Mouse (Mus musculus) urinary bladder, postnatal 36 days (tissue): ENCODE measurements around the gene Aaed1.
A peak's percentile ranks its signal among the peaks of the same experiment; 100 is the strongest.
"Not testable (repeated sequence)": the region's sequence is repeated elsewhere in the genome, so short reads cannot be mapped to it uniquely, and the experiment has no call there.

Experiments
- DNase-seq, 2 experiments: peaks; one replicate each; pipeline ENCODE4 v3.0.0; 2022; ENCODE audit warnings: low spot score in 2 of 2, mixed read lengths in 1 of 2

The Aaed1 gene

GRCm38 (mm10) chr13:64309036-64309435 lies 3.5 kb downstream of the Aaed1 start:
- no peak for DNase-seq

- no peak for DNase-seq
Observed at GRCm38 (mm10) chr13:64307508-64307907, 5.0 kb downstream of the Aaed1 start.

DNA sequence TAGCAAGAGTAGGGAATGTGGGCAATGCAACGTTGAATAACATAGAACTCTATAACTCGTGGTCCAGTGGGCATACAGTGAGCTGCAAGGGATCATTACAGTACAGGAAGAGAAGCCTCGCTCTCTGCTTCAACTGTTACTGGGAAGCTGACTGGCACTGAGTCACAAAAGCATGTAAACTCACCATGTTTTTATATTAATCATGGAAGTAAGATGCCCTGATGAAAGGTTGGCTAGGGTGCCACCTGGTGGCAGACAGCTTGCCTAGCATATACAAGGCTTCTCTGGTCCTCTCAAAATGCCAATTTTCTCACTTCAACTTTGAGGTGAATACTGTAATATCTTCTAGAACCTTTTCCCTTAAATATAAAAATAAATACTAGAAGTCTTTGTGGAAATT lies 6.4 kb downstream of the Aaed1 start:
- peak in 1 of 2 experiments; percentile 50 for DNase-seq

GRCm38 (mm10) chr13:64299069-64299468 lies 13.4 kb downstream of the Aaed1 start:
- no peak for DNase-seq

DNA sequence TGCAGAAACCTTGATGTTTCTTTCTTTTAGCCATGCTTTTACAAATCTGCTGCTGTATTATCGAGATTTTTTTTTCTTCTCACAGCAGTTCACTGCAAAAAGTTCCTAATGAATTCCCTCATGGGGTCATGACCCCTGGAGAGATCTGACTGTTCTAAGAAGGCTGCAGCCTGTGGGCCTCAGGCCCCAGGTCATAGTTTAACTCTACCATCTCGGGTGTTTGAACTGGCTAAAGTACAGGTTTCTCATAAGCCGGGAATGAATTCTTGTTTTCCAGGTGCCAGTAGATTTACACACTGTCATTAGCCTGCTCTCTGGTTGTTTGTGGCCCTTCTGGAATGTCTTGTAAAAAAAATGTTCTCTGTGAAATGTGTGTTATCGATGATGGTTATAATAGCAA lies 25.7 kb downstream of the Aaed1 start:
- DNase-seq: no peak

DNA sequence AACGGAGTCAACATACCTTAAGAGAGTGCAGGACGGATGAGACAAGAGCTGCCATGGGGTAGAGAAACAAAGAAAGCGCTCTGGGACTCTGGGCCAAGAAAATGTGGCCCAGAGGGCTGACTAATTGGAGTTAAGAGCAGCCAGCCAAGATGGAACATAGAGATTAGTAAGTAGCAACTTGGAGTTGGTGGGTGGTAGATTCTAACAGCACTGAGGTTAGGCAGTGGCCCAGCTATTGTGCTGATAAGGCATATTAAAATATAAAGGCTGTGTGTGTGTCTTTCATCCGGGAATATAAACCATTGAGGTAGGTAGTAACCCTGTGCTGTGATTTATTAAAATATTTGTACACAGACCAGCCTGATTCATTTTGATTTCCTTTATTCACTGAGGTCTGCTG lies 26.2 kb downstream of the Aaed1 start:
- DNase-seq: no peak

GRCm38 (mm10) chr13:64284676-64285075 lies 27.8 kb downstream of the Aaed1 start:
- no peak for DNase-seq

GRCm38 (mm10) chr13:64280940-64281339 lies 31.6 kb downstream of the Aaed1 start:
- DNase-seq: no peak

DNA sequence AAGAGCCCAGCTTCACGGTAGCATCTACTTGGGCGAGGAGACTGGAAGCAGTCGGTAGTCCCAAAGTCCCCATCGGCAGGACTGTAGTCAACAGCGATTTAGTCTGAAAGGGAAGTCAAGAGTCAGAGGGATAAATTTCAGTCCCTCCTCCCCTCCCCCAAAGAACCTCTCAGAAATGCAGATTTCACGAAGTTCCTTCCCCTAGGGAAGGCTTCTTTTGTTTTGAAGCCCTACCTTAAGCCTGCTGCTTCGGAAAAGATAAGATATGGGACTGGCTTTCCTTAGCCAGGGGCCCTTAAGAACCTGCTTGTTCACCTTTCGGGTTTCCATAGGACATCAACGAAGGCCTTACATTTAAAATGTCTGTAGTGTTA lies 36.8 kb downstream of the Aaed1 start:
- DNase-seq: no peak

- peak; percentile 55 to 73 for DNase-seq
Observed at GRCm38 (mm10) chr13:64274879-64275753, 37.4 kb downstream of the Aaed1 start, which contains the start of gene Cdc14b. TSS of gene Cdc14b (minus strand) at chr13:64275290.

DNA sequence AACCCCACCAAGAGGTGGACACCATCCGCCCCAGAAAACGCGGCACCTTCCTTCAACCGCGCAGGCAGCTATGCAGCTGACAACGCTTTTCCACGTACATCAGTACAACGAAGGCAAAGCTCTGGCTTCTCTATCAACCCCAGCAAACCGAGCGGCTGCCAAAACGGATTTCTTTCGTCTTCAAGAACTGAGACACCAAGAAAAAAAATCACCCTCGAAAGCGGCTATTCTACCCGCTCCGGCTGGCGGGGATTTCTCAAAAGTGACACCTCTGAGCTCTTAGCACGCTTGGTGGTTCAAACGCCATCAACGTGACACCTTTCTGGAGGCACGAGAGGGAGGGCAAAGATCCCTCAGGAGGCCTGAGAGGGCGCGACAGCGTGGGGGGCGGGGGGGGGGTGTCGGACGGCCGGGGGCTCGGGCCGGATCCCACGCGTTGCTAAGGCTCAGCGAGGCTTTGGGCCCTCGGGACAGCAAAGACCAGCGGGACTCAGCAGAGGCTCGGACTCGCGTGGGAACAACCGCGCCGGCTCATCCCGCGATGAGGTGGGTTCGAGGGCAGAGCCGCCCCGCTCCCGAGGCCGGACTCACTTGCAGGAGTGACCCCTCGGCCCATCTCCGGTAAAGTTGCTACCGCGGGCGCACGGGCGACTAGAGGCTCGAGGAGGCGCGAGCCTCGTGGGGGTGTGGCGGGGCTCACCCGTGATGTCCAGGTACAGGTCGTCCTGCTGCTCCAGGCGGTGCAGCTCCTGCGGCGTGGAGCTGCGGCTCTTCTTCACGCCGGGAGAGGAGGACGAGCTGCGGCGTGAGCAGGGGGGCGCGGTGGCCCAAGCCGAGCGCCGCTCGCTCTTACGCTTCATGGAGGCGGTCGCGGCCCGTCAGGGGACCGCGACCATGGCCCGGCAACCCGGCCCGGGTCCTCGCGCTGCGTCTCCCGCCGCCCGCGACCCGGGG lies 38.3 kb downstream of the Aaed1 start:
- peak; percentile 12 to 32 for DNase-seq

GRCm38 (mm10) chr13:64273352-64273751 lies 39.2 kb downstream of the Aaed1 start:
- no peak for DNase-seq

GRCm38 (mm10) chr13:64268384-64268783 lies 44.1 kb downstream of the Aaed1 start:
- DNase-seq: no peak

- no peak for DNase-seq
Observed at GRCm38 (mm10) chr13:64267151-64267550, 45.4 kb downstream of the Aaed1 start.

DNA sequence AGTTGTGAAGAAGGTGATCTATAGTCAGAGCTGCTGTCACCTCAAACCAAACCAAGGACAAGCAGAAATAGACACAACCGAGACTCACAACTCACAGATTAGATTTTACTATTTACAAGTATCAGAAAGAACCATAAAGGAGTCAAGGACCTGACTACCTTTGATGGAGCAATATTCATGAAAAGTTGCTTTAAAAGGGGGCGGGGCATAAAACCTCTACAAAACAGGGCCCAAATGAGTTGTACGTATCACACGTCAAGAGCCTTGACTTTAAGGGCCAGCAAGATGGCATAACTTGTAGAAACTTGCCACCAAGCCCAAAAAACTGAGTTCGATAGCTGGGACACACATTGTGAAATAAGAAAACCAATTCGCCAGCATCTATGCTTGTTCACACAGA lies 47.9 kb downstream of the Aaed1 start:
- no peak for DNase-seq

- DNase-seq: no peak
Observed at GRCm38 (mm10) chr13:64259903-64260302, 52.6 kb downstream of the Aaed1 start.

- DNase-seq: no peak
Observed at GRCm38 (mm10) chr13:64258516-64258821, 54.0 kb downstream of the Aaed1 start.

GRCm38 (mm10) chr13:64257814-64258515 lies 54.5 kb downstream of the Aaed1 start:
- DNase-seq: no peak

DNA sequence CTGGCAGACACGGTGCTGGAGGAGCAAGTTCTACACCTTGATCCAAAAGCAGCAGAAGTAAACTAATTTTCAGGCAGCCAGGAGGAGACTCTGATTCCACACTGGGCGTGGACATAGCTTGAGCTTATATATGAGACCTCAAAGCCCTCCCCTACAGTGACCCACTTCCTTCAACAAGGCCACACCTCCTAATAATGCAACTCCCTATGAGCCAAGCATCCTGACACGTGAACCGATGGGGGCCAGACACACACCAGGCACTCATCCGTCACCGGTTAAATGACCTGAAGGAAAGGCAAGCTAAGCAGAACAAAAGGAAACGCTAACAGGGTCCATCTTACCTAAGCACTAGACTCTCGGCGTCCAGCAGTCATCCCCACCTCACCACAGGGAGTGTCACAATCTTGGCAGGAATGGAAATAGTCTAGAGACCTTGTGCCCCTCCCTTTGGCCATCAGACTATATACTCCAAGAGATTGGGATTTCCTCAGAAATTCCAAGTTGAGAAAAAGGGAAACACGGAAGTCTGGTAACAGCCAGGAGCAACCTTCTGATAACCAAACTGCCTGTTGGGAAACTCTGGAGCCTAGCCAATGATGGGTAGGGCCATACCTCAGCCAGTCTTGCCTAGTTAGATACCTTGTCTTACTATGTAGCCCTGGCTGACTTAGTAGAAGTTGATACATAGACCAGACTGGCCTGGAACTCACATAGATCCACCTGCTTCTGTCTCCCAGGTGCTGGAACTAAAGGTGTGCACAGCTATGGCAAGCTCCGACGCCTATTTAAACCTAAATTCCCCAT lies 55.3 kb downstream of the Aaed1 start:
- no peak for DNase-seq

DNA sequence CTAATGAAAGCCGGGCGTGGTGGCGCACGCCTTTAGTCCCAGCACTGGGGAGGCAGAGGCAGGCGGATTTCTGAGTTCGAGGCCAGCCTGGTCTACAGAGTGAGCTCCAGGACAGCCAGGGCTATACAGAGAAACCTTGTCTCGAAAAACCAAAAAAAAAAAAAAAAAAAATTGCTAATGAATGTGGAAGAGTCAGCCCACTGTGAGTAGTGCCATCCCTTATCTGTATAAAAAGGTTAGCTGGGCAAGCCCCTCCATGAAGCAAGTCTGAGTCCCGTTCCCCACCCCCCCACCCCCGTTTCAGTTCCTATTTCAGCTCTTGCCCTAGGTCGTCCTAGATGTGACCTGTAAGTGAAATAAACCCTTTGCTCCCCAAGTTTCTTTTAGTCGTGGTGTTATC lies 58.3 kb downstream of the Aaed1 start:
- DNase-seq: not testable (repeated sequence)

- DNase-seq: no peak
Observed at GRCm38 (mm10) chr13:64253697-64254096, 58.8 kb downstream of the Aaed1 start.
